Mouse (Mus musculus) left cerebral cortex, postnatal 36 days (tissue): ENCODE data around the gene Nudc. TPM values are rescaled to one million over a fixed set of nuclear protein-coding genes. Genes with fewer than 3 reads are reported as not detected.
"Not testable (repeated sequence)": the region's sequence is repeated elsewhere in the genome, so short reads cannot be mapped to it uniquely, and the experiment has no call there.

Experiments used
- DNase-seq, 2 experiments: peaks; one replicate each; pipeline ENCODE4 v3.0.0; 2021 to 2022; ENCODE audit warnings: low spot score in 2 of 2, mixed read lengths in 1 of 2
- intact Hi-C: fragments of 180-260 bp; cut with DNase I; formaldehyde crosslinking; loops from one replicate; pipeline ENCODE4 v1.15.1; 2025
- total RNA-seq, 2 experiments: library from RNA; stranded (reverse); gene quantifications; 2 replicates each; pipeline ENCODE4 v1.2.3; 2021

Nudc gene
- total RNA-seq, 2 experiments from 2014 or later = 139 to 143 TPM

- no peak for DNase-seq
- intact Hi-C loops = no loop called here
Measured at GRCm38 (mm10) chr4:133552768-133553447, 7.1 kb upstream of the Nudc start, which contains the start of gene Nr0b2. Gene Nr0b2, plus strand, starts transcription at chr4:133553376.

- intact Hi-C loops = no loop called here
- DNase-seq = no peak
Measured at GRCm38 (mm10) chr4:133552029-133552428, 6.2 kb upstream of the Nudc start.

- no peak for DNase-seq
- intact Hi-C loops = no loop called here
Measured at GRCm38 (mm10) chr4:133536652-133537051, 9.1 kb downstream of the Nudc start.

- intact Hi-C loops = no loop called here
- no peak for DNase-seq
Measured at GRCm38 (mm10) chr4:133536081-133536480, 9.7 kb downstream of the Nudc start.

- no peak for DNase-seq
- intact Hi-C loops = no loop called here
Measured at GRCm38 (mm10) chr4:133532777-133533176, 13.0 kb downstream of the Nudc start.

GRCm38 (mm10) chr4:133527788-133528187, 18.0 kb downstream of the Nudc start:
- intact Hi-C loops = no loop called here
- no peak for DNase-seq

GRCm38 (mm10) chr4:133521502-133521901, 24.3 kb downstream of the Nudc start:
- no peak for DNase-seq
- intact Hi-C loops = no loop called here

- no peak for DNase-seq
- intact Hi-C loops = no loop called here
Measured at GRCm38 (mm10) chr4:133519369-133519665, 26.5 kb downstream of the Nudc start.

- DNase-seq = no peak
- intact Hi-C loops = no loop called here
Measured at GRCm38 (mm10) chr4:133518601-133519368, 27.0 kb downstream of the Nudc start, which contains the start of gene Kdf1. Gene Kdf1, plus strand, starts transcription at chr4:133518963.

GRCm38 (mm10) chr4:133512972-133513371, 32.8 kb downstream of the Nudc start:
- DNase-seq = peak; percentile 72 to 76
- intact Hi-C loops = loop anchor here (5.0 kb wide), 1 partner anchor 91 kb away; no protein-coding TSS in a partner anchor

- DNase-seq = not testable (repeated sequence)
- intact Hi-C loops = loop anchor here (5.0 kb wide), 1 partner anchor 90 kb away; no protein-coding TSS in a partner anchor
Measured at GRCm38 (mm10) chr4:133512511-133512910, 33.3 kb downstream of the Nudc start.

- DNase-seq = no peak
- intact Hi-C loops = loop anchor here (5.0 kb wide), 1 partner anchor 89 kb away; no protein-coding TSS in a partner anchor
Measured at GRCm38 (mm10) chr4:133511050-133511449, 34.7 kb downstream of the Nudc start.

GRCm38 (mm10) chr4:133508990-133509389, 36.8 kb downstream of the Nudc start:
- DNase-seq = peak; percentile 45 to 55

GRCm38 (mm10) chr4:133506573-133506972, 39.2 kb downstream of the Nudc start:
- intact Hi-C loops = no loop called here
- DNase-seq = no peak

More at GRCm38 (mm10) chr4:133508990-133509389, 36.8 kb downstream of the Nudc start:
- intact Hi-C loops = no loop called here

- intact Hi-C loops = no loop called here
- DNase-seq = no peak
Measured at GRCm38 (mm10) chr4:133504755-133505485, 40.9 kb downstream of the Nudc start.

- intact Hi-C loops = no loop called here
- DNase-seq = no peak
Measured at GRCm38 (mm10) chr4:133504300-133504699, 41.5 kb downstream of the Nudc start.

GRCm38 (mm10) chr4:133501514-133501913, 44.3 kb downstream of the Nudc start:
- intact Hi-C loops = no loop called here
- no peak for DNase-seq

GRCm38 (mm10) chr4:133498160-133498724, 47.6 kb downstream of the Nudc start, which contains the start of gene Trnp1:
Gene Trnp1, minus strand, starts transcription at chr4:133498550.
- peak; percentile 86 to 92 for DNase-seq
- intact Hi-C loops = no loop called here

GRCm38 (mm10) chr4:133497461-133498159, 48.2 kb downstream of the Nudc start:
- DNase-seq = peak; percentile 36 to 53
- intact Hi-C loops = no loop called here
